Mouse (Mus musculus) kidney, adult 11 months (tissue): ENCODE measurements around the gene Zfp131.

Experiments
- DNase-seq: peaks from one replicate; pipeline ENCODE4 v3.0.0; 2022

Zfp131 gene

DNA sequence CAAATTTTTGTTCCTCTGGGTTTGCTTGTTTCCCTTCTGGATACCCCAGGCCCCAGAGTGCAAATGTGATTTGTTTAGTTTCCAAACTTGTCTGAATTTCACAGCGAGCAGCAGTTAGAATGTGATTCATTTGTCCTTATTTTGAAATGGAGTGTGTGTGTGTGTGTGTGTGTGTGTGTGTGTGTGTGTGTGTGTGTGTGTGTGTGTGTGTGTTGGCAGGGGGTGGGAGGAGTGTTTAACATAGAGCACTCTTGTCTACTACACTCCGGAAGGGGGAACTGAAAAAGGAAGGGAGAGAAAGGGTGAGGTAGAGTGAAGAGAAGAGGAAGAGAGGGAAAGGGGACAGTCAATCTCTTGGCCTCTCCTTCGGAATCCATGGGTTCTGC, 36.1 kb downstream of the Zfp131 start:
- no peak for DNase-seq

DNA sequence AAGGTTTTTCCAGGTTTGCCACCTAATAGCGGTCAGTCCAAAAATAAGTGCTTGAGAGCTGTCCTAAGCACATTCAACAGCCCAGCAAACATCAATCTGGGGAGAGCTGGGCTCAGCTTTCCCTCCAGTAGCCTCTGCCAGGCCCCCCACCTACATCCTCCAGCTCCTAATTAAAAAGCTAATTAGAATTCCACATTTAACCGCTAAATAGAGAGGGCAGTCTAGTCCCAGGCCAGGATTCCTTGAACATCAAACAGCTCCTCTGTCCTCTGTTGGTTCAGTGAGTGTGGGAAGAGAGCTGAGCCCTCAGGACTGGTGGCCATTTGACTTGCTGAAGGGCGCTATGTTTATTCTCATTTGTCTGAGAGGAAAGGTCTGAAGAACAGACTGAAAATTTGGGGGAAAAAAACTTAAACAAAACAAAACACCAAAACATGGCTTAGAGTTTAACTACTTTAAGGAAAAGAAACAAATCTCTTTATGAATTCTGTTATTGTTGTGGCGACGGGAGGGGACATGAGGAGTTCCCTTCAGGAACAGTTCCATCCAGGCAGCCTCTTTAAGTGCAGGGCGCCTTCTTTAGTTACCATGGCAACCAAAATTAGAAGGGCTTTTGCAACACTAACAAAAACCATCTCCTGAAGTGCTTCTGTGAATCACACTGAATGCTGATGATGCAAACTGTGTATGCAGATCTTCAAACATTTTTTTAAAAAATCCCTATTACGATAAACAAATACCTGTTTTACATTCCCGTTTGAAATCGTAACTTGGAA, 36.6 kb downstream of the Zfp131 start:
- no peak for DNase-seq

DNA sequence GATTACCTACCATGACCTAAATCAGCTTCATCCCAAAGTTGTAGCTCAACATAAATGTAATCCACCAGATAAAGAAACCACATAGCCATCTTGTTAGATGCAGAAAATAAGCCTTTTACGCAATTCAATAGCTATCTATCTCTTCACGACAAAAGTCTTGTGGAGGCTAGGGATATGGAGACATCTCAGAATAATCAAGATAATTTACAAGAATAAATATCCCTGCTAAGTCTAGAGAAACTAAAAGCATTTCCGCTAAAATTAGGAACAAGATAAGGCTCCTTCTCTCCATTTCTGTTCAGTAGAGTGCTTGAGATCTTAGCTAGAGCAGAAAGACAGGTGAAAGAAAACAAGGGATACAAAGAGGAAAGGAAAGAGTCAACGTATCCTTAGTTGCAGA, 43.8 kb downstream of the Zfp131 start:
- DNase-seq: no peak

DNA sequence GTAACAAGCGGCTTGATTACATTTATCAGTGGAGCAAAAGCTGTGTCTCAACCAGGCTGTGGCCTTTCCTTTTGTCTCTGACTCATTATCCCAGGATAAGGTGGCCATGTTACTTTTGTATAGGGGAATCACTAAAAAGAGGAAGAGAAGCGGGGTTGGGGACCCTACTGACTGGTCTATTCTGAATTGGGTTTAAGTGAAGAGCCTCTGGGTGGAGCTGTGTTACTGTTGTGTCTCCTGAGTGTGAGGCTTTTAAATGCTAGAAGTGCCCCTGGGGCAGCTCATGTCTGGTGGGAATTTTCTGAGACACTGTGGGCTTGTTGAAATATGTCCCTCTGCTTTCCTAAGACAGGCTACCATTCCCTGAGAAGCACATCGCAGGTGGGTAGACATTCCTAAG, 47.2 kb downstream of the Zfp131 start:
- no peak for DNase-seq

DNA sequence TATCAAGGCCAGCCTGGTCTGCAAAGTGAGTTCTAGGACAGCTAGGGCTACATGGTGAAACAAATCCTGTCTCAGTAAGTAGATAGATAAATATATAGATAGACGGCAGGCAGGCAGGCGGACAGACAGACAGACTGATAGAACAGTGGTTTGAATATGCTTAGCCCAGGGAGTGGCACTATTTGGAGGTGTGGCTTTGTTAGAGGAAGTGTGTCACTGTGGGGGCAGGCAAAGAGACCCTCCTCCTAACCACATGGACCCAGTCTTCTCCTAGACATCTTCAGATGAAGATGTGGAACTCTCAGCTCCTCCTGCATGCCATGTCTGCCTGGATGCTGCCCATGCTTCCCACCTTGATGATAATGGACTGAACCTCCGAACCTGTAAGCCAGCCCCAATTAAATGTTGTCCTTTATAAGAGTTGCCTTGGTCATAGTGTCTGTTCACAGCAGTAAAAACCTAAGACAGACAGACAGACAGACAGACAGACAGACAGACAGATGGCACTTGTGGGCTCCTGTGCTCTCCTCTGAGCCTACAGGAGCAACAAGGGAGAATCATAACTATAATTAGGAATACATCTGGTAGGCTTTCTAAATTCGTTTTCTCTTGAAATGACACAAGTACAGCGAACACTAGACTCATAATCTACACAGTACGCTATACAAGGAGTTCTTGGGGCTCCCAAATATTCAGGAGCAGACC, 47.8 kb downstream of the Zfp131 start:
- DNase-seq: no peak

DNA sequence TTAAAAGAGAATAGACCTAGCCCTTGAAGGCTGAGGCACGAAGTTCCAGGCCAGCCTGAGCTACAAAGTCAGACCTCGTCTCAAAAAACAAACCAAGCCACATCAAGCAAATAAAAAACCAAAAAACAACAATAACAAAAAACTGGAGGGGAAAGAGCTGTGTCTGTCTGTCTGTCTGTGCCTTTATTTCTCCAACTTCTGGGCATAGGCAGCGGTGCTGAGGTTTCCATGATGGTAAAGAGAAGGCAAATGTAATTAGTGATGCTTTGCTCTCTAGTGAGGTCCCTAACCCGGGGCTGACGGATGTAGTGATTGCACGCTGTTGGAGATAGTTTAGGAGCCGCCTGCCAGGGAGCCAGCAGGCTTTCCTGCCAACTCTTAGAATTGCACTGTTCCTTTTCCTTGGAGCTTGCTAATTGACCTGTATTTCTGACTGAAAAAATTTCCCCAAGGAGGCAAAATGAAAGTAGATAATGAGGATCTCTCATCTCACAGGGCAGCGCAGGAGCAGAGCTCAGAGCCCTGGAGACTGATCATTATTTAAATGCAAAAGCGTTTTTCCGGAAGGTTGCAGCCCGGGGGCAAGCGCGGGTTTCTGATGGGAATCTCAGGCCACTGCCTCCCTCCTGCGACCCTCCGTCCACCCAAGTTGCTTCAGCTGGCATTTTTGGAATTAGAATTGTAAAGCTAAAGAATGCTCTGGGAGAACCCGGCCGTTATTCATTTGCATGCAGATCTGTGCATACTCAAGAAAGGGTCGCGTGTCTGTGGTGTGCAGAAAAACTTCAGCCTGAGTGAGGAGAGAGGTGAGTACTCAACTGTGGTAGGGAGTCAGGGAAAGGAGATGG, 49.1 kb downstream of the Zfp131 start:
- DNase-seq: no peak

DNA sequence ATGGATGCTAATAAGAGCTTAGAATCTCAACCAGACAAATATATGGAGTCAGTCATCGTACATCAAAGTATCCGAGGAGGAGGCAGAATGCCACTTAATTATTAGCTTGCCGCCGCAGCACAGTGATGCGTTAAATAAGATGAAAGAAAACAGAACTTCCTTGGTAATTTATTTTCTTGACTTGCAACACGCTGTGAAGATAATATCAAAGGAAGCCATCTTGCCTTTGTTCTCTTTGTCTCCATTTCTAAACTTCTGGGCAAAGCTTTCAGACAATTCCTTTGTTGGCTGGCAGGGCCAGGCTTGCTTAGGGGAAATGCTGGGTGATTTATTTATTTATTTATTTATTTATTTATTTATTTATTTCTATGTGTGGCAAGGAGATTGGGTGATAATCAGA, 59.2 kb downstream of the Zfp131 start:
- DNase-seq: no peak

DNA sequence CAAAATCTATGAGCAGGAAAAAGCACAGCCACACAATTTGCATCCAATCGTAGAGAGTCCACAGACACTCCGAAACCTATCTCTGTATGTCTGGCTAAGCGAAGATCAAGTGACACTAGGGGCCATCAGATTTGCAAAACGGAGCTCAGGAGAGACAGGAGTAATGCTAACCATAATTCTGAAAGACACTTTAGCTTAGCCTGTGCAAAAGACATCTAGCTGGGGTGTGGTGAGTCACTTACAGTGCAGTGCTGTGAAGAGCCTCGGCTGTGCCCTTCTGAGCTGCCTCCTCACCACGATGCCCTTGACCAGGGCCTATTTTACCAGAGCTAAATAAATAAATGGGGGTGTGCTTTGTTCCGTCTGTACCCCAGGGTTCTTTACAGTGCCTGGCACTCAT, 61.3 kb downstream of the Zfp131 start:
- DNase-seq: no peak

DNA sequence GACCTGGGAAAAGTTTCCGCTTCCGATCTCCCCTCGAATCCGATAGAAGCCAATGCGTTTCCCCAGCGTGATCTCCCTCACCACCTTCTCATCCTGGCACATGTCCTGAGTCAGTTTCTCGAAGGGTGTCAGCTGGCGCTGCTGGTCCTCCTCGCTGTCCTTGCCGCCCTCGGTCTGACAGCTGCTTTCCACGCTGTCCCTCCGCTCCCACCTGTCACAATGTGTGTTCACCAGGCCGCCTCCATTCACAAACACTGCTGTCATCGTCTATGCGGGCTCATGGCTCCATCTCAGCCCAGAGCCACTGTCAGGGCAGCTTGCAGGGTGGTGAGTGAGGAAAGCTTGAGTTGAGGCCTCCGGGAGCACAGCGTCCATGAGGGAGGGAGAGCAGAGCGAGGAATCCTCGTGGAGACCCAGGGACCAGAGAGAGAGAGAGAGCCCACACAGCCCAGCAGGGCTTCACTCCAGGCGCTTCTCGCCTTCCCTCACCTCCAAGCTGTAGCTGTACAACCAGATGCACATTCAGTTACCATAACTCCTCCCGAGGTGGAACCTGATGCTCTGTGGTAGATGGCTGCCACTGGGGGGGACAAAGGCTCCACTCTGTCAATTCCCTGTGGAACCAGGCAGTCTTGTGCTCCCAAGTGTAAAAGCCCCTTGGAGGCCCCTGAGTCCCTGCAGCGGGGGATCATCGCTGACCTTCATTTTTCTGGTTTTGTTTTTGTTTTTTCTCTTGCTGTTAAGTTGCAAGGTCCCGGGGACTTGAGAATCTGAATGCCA, 62.9 kb downstream of the Zfp131 start:
- DNase-seq: no peak

DNA sequence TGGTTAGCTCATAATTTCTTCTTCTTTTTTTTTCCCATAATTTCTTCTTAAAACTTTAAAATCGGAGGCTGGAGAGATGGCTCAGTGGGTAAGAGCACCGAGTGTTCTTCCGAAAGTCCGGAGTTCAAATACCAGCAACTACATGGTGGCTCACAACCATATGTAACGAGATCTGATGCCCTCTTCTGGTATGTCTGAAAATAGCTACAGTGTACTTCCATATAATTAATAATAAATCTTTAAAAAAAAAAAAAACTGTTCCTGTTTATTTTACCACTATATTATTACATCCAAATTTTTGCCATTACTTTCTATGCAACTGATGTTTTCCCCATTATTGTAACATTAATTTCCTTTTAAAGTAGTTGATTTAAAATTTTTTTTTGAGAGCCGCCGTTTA, 66.1 kb downstream of the Zfp131 start:
- no peak for DNase-seq

DNA sequence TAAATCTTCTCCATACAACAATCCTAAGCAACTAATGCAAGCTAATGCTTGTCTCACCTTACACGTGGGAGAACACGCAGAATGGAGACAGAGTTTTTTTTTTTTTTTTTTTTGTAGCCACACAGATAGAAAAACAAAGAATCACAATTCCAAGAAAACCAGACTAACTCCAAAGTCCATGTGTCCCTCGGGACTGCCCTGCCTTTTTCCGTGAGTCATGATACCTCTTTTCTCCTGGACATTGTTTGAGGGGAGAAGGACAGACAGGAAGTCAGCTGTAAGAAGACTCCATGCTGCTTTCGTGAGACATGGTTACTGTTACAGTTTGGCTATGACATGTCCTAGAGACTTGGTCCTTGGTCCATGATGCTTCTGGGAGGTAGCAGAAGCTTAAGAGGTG, 67.3 kb downstream of the Zfp131 start:
- DNase-seq: no peak

DNA sequence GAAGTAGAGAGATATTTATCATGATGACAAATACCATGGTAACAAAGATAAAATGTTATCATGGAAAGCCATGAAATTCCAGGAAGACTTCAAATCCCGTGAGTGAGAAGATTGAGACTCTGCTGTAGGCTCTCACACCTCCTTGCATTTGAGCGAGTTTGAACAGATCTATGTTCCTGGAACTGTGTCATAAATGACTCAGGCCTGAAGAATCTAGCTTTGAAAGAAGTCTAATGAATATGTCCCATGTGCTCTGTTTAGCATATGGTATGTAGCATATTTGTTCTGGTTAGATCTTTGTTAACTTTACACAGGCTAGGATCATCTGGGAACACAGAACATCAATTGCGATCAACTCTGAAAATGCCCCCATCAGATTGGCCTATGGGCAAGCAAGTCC, 68.2 kb downstream of the Zfp131 start:
- no peak for DNase-seq

DNA sequence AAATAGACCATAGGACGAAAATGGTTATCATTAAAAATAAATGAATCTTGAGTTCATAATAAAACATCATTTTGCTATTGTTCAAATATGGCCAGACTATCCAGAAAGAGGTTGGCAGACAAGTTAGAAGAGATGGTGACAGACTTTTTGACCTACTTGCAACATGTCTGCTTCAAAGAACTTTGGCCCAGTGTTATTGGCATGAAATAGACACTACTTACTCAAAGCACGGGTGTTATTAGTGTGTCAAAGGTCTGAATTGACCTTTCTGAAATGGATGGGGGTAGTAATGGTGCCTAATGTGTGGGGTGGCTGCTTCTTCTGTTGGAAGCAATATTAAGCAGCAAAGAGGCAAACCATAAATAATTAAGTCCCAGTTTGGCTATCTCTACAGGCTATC, 74.6 kb downstream of the Zfp131 start:
- DNase-seq: no peak
